Mouse (Mus musculus): ENCODE results near the gene D10Wsu102e.
A peak's percentile ranks its signal among the peaks of the same experiment; 100 is the strongest.
"Not testable (repeated sequence)": the region's sequence is repeated elsewhere in the genome, so short reads cannot be mapped to it uniquely, and the experiment has no call there.

The D10Wsu102e gene

DNA sequence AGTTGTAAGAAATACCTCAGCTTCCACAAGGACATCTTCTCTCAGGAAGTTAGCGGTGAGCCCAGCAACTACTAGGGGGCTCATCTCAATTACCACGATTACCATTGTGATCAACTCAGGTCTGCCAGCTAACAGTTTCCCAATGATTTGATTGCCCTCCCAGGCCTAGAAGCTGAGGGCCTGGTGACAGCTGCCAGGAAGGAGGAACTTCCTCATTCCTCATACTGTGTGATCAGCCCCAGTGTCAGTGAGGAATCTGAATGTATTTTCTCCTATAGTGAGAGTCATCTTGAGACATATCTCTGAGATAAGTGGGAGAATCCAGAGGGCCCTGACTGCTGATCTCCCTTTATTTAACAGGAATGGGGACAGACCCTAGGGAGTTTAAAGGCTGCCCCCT is 37.3 kb downstream of the D10Wsu102e start:
- DNase-seq: no peak

DNA sequence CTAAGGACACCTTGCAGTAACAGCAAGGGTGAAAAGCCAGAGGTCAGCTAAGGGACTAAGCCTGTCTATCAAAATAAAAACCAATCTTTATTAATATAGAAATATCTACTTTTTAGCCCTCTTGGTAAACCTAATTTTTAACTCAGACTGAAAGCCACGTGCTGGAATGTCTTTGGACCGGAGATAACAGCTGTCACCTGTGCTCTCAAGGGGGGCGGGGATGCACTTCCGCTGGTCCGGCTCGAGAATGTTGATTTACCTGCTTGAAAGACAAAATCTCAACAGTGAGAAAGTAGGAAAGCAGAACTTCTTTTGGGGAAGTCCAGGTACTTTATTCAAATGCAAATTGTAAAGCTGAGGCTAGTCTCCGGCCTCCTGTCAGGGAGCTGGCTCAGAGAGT is 40.9 kb downstream of the D10Wsu102e start:
- DNase-seq: not testable (repeated sequence)

DNA sequence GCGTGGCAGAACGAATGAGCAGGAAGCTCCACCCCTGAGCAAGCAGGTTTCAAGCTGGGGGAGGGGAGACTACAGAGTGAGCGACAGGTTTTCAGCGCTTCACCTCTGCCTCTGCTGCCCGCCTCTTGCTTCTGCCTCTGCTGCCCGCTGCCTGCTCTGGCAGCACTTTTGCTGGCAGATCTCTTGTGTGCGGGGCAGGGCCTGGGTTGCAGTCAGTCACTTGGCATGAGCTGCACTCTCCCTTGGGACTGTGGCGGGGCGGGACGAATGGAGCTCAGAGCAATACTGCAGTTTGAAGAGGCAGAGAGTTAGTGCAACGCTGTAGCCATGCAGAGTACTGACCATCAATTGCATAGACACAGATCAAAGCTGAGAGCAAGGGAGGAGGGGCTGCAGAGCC is 45.0 kb downstream of the D10Wsu102e start:
- no peak for DNase-seq

DNA sequence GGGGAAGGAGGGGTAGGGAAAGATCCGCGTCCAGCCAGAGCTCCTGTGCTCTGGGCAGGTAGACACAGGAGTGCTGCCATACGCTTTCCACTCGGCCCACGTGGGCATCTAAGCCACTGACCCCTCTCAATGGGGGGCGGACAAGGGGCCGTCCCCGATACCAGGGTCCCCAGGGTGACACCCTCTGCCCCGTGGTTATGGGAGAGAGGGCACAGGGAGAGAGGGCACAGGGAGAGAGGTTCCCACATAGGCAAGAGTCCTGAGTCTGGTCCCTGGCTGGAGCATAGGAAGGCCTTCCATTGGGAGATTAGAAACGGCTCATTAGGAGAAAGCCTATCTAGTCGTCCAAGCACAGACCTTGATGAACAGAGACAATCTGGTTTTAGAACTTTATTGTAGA is 45.7 kb downstream of the D10Wsu102e start:
- DNase-seq: no peak

DNA sequence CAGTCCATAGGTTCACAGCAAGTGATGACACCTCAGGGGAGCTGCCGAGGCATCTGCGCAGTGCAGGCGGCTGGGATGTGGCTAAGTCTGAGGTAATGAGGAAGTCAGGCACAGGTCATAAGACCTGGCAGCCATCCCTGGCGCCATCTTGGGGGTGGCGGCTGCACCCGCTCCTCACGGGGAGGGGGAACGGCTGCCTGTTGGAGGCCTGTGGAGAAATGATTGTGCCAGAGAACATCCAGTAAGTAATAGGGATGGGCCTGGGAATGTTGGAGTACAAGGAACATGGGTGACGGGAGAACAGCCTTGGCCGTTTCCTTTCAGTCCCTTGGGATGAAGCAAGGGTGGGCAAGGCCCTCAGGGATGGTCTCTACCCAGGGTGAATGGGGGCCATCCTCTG is 47.1 kb downstream of the D10Wsu102e start:
- no peak for DNase-seq

DNA sequence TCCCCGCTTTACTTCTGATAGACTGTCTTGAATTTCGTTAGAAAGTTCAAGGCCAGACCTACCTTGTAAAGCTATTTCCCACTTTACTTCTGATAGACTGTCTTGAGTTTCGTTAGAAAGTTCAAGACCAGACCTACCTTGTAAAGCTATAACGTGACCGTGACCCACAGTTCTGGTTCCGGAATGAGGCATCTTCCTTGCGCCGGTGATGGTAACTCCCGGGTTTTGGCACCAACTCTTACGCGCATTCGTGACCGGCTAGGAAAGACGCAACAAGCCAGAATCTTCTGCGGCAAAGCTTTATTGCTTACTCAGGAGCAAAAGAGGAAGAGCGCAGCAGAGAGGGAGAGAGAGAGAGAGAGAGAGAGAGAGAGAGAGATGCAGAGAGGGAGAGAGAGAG is 58.4 kb downstream of the D10Wsu102e start:
- DNase-seq: not testable (repeated sequence)

DNA sequence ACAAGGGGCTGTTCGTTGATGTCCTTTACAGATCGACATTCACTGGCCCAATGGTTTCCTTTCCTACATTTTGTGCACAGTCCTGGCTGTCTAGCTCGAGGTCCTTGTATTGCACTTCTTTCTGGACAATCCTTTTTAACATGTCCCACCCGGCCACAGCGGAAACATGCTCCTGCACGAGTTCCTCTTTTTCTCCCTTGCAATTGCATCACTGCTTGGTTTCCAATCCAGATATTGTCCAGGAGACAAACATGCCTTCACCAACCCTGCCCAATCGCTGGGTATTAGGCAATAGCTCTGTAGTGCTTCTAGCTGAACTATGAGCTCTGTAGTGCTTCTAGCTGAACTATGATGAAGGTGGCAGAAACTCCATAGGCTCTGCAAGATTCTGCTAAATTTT is 88.6 kb downstream of the D10Wsu102e start:
- no peak for DNase-seq

DNA sequence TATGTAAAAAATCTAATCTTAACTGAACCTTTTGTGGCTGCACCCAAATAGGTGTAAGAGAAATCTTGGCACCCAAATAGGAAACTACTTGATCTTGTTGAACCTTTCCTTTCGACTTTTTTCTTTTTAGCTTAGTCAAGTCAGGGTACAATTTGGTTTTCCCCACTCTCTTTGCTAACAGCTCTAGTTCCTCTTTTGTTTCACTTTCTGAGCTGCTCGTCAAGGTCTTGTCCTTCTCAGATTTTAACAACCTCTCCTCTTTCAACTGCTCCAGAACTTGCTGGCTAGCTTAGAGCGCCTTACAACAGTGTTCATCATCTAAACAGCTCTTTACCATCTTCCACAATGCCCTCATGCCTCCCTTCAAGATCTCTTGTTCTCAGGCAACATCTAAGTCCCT is 97.5 kb downstream of the D10Wsu102e start:
- DNase-seq: no peak

DNA sequence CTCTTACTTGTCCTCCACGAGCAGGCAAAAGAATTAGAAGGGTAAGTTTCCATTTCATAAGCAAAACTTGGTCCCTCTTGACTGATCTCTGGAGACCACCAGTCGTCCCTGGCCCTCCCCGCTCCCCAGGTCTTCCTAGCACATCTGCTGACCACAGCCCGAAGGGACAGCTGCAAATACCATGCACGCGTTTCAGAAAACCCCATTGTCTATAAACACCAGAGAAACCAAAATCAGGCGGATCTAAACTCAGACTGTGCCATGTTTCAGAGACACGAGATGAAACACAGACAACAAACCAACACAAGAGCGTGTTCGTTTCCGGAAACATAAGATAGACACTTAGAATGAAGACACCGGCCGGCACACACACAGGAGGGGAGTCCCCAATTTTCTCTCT is 115.2 kb downstream of the D10Wsu102e start:
- DNase-seq: no peak

DNA sequence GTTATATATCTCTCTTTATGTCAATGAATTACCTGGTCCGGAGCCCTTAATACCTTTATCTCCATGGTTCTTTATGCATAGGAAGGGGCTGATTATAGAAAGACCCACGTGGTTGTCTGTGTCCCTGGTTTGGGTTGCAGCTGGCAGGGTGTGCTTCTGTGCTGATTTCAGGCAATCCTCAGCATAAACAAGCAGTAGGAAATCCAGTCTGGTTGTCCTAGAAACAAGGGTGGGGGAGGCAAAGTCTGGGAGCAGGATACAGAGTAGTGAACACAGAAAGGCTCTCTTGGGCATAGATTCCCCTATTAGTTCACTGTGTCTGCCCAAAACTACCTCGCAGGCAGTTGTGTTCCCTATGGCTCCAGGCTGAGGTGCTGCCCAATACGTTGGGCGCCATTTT is 117.3 kb downstream of the D10Wsu102e start:
- DNase-seq: no peak

DNA sequence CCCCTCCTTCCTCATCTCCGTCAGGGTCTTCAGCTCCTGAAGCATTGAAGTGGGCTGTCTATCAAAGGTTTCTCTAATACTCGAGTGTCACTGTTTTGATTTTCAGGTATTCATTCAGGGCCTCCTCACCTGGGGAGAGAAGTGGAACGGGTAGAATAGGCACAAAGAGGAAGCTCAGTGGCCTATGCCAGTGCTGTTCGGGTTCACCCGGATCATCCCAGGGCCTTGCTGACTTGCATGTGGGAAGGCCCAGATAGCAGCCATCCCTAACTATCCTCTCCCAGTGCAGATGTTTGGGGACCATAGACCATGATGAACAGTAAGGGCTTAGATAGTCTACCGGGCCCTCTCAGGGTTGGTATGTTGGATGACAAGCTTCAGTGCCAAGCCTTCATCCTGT is 130.5 kb downstream of the D10Wsu102e start:
- DNase-seq: no peak

DNA sequence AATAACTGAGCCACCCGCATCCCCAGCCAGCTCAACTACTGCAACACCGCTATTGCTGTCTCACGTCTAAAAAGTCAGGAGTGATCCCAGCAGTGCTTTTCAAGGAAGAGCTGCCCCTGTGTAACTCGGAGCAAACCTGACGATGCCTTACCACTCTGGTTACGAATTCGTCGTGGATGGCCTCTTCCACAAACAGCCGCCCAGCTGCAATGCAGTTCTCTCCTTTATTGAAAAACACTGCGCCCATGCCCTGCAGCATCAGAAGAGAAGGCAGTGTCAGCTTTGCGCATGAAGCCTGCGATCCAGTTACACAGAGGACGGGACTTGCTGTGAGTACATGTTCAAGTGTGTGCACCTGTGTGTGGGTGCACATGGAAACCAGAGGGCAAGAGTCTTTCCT is 137.3 kb downstream of the D10Wsu102e start:
- DNase-seq: no peak

DNA sequence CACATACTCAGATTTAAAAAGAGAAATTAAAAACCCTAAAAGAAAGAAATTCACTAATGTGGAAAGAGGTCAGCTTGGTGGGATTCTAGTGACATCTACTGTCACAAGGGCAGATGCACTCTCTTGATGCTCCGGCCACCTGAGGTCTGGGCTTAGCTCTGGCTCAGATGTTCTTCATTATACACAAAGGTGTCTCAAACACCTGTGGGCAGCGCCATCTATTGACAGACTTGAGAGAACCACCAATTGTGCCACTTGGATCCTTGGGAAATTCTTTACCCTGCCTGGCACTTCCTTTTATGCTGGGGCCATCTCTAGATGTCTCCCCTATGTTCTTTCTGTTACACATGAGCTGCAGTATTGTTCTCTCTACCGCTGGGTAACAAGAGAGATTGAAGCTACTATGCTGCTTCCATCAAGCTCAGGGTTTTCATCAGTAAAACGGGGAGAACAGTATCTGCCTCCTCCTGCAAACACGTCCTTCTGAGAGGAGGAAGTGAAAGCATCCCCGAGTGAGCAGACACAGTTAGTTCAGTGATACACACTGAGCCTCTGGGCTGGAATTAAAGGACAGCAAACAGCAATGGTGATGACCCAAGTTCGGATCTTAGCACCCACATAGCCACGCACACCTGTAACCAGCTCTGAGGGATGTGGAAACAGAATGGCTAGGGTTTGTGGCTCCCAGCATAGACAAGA is 149.1 kb downstream of the D10Wsu102e start:
- peak; percentile 28 to 37 for DNase-seq

DNA sequence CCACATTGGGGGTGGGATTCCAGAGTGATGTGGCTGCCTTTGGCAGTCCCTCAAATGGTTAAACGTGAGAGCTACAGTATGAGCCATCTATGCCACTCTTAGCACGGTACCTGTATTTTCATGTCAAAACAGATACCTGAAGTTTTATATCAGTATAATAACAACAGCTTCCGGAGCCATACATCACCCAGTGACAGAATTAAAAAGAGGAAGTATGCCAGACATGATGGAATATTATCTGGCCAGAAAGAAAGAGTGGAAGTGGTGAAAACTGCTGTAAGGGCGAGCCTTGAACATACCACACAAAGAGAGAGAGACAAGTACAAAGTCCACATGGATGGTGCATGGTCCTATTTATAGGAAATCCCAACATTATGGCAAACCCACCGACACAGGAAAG is 151.3 kb downstream of the D10Wsu102e start:
- no peak for DNase-seq

DNA sequence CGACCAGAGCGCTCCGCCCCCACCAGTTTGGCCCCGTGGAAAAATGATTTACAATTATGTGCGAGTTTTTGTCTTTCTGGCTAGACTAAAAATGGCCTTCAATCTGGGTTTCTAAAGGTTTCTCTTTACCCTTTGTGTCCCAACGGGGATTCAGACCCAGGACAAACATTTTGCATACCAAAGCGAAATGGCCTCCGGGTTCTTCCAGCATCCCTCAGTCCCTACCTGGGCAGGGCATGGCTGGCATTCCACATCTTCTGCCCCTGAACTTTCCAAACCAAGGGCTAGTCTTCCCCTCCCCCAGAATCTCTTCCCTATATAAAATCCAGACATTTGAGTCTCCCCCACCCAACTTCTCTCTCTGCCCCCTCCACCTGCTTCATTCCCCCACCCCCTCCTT is 153.7 kb downstream of the D10Wsu102e start:
- no peak for DNase-seq

DNA sequence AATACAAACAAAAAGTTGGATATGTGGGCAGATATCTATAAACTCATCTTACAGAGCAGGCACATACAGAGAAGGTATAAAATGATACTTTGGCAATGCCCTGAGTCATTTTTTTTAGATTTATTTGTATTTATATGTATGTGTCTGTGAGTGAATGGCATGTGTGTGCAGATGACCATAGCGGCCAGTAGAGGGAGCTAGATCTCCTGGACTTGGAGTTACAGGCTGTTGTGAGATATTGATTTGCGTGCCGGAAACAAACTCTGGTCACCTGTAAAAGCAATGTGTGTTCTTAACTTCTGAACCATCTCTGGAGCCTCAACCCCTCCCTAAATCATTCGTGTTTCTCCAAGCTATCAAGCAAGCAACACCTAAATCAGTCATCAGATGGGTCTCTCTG is 161.0 kb downstream of the D10Wsu102e start:
- no peak for DNase-seq

DNA sequence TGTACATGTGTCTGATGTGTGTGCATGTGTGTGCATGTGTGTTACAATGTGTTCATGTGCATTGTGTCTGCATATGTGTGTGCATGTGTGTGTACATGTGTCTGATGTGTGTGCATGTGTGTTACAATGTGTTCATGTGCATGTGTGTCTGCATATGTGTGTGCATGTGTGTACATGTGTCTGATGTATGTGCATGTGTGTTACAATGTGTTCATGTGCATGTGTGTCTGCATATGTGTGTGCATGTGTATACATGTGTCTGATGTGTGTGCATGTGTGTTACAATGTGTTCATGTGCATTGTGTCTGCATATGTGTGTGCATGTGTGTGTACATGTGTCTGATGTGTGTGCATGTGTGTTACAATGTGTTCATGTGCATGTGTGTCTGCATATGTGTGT is 164.2 kb downstream of the D10Wsu102e start:
- not testable (repeated sequence) for DNase-seq

DNA sequence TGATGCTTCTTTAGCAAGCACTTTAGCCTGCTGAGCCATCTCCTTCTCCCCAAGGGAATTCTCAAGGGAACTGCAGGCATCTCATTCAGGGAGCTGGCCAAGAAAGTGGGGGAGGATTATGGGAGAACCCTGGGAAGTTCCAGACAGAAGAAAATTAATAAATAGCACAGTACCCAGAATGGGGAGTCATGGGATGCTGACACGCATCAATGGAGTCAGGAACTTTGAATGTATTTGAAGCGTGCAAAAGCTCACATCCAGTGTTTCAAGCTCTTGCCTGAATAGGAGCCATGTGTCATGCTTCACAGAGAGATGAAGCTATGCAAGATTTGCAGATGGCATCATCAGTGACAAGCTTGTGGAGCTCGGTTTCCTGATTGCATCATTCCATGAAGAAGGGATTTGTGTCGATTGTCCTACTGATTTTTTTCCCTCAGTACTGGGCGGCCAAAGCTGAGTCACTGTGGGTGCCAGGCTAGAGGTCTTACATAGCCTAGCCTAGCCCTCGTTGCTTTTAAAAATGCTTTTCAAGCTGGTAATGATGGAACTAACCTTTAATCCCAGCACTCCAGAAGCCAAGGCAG is 170.5 kb downstream of the D10Wsu102e start:
- DNase-seq: no peak

DNA sequence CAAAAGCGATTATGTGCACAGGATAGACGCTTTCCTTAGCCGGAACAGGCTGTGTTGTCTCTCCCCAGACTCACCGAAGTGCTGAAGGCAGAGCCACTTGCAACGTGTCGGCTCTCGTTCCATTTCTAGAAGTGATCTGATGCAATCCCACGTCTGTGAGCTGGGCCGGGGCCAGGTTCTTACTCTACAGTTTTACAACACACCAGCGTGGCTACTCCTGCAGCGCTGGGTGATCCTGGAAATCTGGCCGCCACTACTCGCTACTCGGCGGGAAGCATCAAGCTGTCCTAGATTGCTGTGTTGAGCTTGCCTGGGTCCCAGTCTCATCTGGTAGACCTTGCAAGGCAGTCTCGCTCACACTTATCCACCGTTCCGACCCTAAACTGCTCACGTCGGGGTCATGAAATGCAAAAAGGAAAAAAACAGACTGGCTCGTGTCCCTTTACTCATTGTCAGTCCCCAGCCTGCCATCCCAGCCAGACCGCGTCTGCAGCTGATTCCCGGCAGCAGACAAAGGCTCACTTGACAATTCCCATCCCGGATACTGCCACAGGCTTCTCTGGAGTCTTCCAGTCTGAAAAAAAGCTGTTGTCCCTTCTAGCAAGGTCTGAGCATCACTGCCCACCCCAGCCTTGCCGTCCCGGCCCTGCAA is 173.4 kb downstream of the D10Wsu102e start:
- DNase-seq: peak; percentile 52 to 75

DNA sequence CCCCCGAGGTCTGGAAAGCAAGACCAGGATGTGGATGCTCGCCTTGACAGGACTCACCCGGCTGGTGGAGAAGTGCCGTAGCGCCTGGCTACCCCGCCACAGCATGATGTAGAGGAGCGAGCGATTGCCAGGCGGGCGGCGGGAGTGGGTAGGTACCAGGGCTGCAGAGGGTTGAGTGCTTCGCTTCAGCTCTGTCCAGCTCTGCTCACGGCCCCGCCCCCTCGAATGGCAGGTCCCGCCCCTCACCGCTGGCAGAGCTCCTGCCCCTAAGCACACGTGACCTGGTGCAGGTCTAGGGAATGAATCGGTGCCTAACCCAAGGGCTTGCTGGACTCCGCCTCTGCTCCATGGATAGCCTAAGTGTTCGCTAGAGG is 173.9 kb downstream of the D10Wsu102e start, which contains the start of gene Aldh1l2:
Gene Aldh1l2, minus strand, starts transcription at position 231 of the 374 bp plus-strand sequence.
- DNase-seq: peak; percentile 81 to 85

DNA sequence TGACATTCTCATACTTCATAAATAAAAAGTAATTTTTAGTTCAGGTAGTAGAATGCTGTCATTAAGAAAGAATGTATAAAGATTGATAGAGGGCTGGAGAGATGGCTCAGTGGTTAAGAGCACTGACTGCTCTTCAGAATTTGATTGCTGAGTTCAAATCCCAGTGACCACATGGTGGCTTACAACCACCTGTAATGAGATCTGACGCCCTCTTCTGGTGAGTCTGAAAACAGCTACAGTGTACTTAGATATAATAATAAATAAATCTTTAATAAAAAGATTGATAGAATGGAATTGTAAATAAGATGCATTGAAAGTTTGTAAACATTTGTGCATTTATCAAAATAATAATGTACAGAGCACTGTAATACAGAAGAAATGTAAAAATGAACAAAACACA is 176.4 kb downstream of the D10Wsu102e start:
- DNase-seq: no peak
